Mouse (Mus musculus) thymus, adult 2 months (tissue): ENCODE results near the gene Vps37c.

Source experiments
- CTCF ChIP-seq: fragments of 200-500 bp; IDR thresholded peaks from 2 replicates; pipeline ENCODE4 v1.5.1; 2012; ENCODE audit warnings: mild to moderate bottlenecking, control low read depth, low read length, moderate library complexity, borderline replicate concordance; ENCODE audit not compliant: control insufficient read depth, poor library complexity, insufficient read depth; ENCODE audit errors: extremely low read depth
- POLR2A ChIP-seq: fragments of 200-500 bp; IDR thresholded peaks from 2 replicates; pipeline ENCODE4 v1.6.1; 2012; ENCODE audit warnings: mild to moderate bottlenecking, low read length, control low read depth, moderate library complexity; ENCODE audit not compliant: control insufficient read depth, poor library complexity, insufficient read depth; ENCODE audit errors: extremely low read depth

DNA sequence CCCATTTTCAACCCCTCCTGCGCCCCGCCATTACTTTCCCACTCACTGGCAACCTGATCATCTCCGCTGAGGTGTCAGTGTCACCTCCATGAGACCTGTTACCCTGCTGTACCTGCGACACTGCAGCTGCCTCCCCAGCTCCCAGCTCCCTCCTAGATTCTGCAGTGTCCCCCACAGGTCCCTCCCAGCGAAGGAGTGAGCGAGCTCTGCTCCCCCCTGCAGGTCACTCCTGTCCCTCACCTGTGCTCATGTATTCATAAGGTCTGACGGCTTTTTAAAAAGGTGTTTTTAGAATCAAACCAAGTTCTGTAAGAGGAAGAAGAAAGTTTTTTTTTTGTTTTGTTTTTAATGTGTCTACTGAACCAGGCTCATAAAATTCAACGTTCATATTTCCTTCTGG, 13.6 kb downstream of the Vps37c start:
- TF ChIP-seq POLR2A (no peak), CTCF (no peak)
